Mouse (Mus musculus): ENCODE data around the gene Chka.
A peak's percentile ranks its signal among the peaks of the same experiment; 100 is the strongest.

Gene Chka

GRCm38 (mm10) chr19:3851502-3851962, at the start of gene Chka:
Gene Chka (plus strand): TSS chr19:3851773.
- DNase-seq (ENCODE audit: low spot score), result peak; percentile 94

GRCm38 (mm10) chr19:3805526-3805925, 46.0 kb upstream of the Chka start:
- DNase-seq (ENCODE audit: low spot score), result no peak

- DNase-seq (ENCODE audit: low spot score), result no peak
Observed at GRCm38 (mm10) chr19:3810536-3811233, 40.9 kb upstream of the Chka start.

GRCm38 (mm10) chr19:3814461-3814860, 37.1 kb upstream of the Chka start:
- no peak for DNase-seq (ENCODE audit: low spot score)

GRCm38 (mm10) chr19:3815824-3816223, 35.7 kb upstream of the Chka start:
- no peak for DNase-seq (ENCODE audit: low spot score)

GRCm38 (mm10) chr19:3819080-3819479, 32.5 kb upstream of the Chka start:
- no peak for DNase-seq (ENCODE audit: low spot score)

GRCm38 (mm10) chr19:3819899-3820444, 31.6 kb upstream of the Chka start:
- DNase-seq (ENCODE audit: low spot score), result no peak

- no peak for DNase-seq (ENCODE audit: low spot score)
Observed at GRCm38 (mm10) chr19:3825044-3825443, 26.5 kb upstream of the Chka start.

- no peak for DNase-seq (ENCODE audit: low spot score)
Observed at GRCm38 (mm10) chr19:3829863-3830262, 21.7 kb upstream of the Chka start.

- DNase-seq (ENCODE audit: low spot score), result no peak
Observed at GRCm38 (mm10) chr19:3831716-3832115, 19.9 kb upstream of the Chka start.

GRCm38 (mm10) chr19:3832851-3833353, 18.7 kb upstream of the Chka start:
- peak; percentile 29 for DNase-seq (ENCODE audit: low spot score)

GRCm38 (mm10) chr19:3834301-3834700, 17.3 kb upstream of the Chka start:
- no peak for DNase-seq (ENCODE audit: low spot score)

- no peak for DNase-seq (ENCODE audit: low spot score)
Observed at GRCm38 (mm10) chr19:3836791-3837190, 14.8 kb upstream of the Chka start.

GRCm38 (mm10) chr19:3838931-3839330, 12.6 kb upstream of the Chka start:
- no peak for DNase-seq (ENCODE audit: low spot score)

- DNase-seq (ENCODE audit: low spot score), result no peak
Observed at GRCm38 (mm10) chr19:3839686-3840085, 11.9 kb upstream of the Chka start.

GRCm38 (mm10) chr19:3840214-3840651, 11.3 kb upstream of the Chka start:
- DNase-seq (ENCODE audit: low spot score), result no peak

GRCm38 (mm10) chr19:3840685-3841084, 10.9 kb upstream of the Chka start:
- DNase-seq (ENCODE audit: low spot score), result no peak

- peak; percentile 18 for DNase-seq (ENCODE audit: low spot score)
Observed at GRCm38 (mm10) chr19:3842359-3843148, 9.0 kb upstream of the Chka start.

GRCm38 (mm10) chr19:3843629-3844028, 7.9 kb upstream of the Chka start:
- no peak for DNase-seq (ENCODE audit: low spot score)

GRCm38 (mm10) chr19:3844836-3845235, 6.7 kb upstream of the Chka start:
- no peak for DNase-seq (ENCODE audit: low spot score)

- no peak for DNase-seq (ENCODE audit: low spot score)
Observed at GRCm38 (mm10) chr19:3845339-3845738, 6.2 kb upstream of the Chka start.

GRCm38 (mm10) chr19:3845803-3846406, 5.7 kb upstream of the Chka start:
- no peak for DNase-seq (ENCODE audit: low spot score)
